Mouse (Mus musculus): ENCODE measurements at regions not wholly inside any gene's neighbourhood (a gene's known extent, or its start where the extent isn't known, plus 50 kb on each side); places are given as distances from the start of the nearest gene placed in this dataset.
A peak's percentile ranks its signal among the peaks of the same experiment; 100 is the strongest.

- no peak for DNase-seq (ENCODE audit: low read depth, low spot score)
These were observed 96.2 kb upstream of the Klf9 start for GRCm38 (mm10) chr19:23044510-23045464.

- DNase-seq (ENCODE audit: low read depth, low spot score): no peak
These were observed 89.6 kb upstream of the Klf9 start for GRCm38 (mm10) chr19:23051456-23051855.

GRCm38 (mm10) chr19:23054440-23054839 lies 86.6 kb upstream of the Klf9 start:
- DNase-seq (ENCODE audit: low read depth, low spot score): no peak

- peak; percentile 30 for DNase-seq (ENCODE audit: low read depth, low spot score)
These were observed 84.9 kb upstream of the Klf9 start for GRCm38 (mm10) chr19:23055916-23056805.

GRCm38 (mm10) chr19:23056851-23057707 lies 83.9 kb upstream of the Klf9 start:
- DNase-seq (ENCODE audit: low read depth, low spot score): peak; percentile 76

- DNase-seq (ENCODE audit: low read depth, low spot score): peak; percentile 76
These were observed 83.1 kb upstream of the Klf9 start for GRCm38 (mm10) chr19:23057739-23058501.

- DNase-seq (ENCODE audit: low read depth, low spot score): peak; percentile 64
These were observed 82.5 kb upstream of the Klf9 start for GRCm38 (mm10) chr19:23058502-23058900.

- DNase-seq (ENCODE audit: low read depth, low spot score): no peak
These were observed 79.9 kb upstream of the Klf9 start for GRCm38 (mm10) chr19:23061081-23061640.

GRCm38 (mm10) chr19:23061906-23062305 lies 79.1 kb upstream of the Klf9 start:
- DNase-seq (ENCODE audit: low read depth, low spot score): no peak

- DNase-seq (ENCODE audit: low read depth, low spot score): no peak
These were observed 78.2 kb upstream of the Klf9 start for GRCm38 (mm10) chr19:23062851-23063250.

- peak; percentile 64 for DNase-seq (ENCODE audit: low read depth, low spot score)
These were observed 75.5 kb upstream of the Klf9 start for GRCm38 (mm10) chr19:23065548-23065947.

- DNase-seq (ENCODE audit: low read depth, low spot score): no peak
These were observed 74.3 kb upstream of the Klf9 start for GRCm38 (mm10) chr19:23066726-23067125.

GRCm38 (mm10) chr19:23068600-23068999 lies 72.4 kb upstream of the Klf9 start:
- DNase-seq (ENCODE audit: low read depth, low spot score): no peak

- no peak for DNase-seq (ENCODE audit: low read depth, low spot score)
These were observed 71.4 kb upstream of the Klf9 start for GRCm38 (mm10) chr19:23069656-23070055.

- no peak for DNase-seq (ENCODE audit: low read depth, low spot score)
These were observed 70.0 kb upstream of the Klf9 start for GRCm38 (mm10) chr19:23071000-23071399.

GRCm38 (mm10) chr19:23074602-23075570 lies 66.1 kb upstream of the Klf9 start:
- DNase-seq (ENCODE audit: low read depth, low spot score): peak; percentile 92

GRCm38 (mm10) chr19:23075790-23076189 lies 65.2 kb upstream of the Klf9 start:
- peak; percentile 97 for DNase-seq (ENCODE audit: low read depth, low spot score)

- DNase-seq (ENCODE audit: low read depth, low spot score): no peak
These were observed 55.8 kb upstream of the Klf9 start for GRCm38 (mm10) chr19:23085173-23085660.

GRCm38 (mm10) chr19:23087575-23087974 lies 53.5 kb upstream of the Klf9 start:
- peak; percentile 99 for DNase-seq (ENCODE audit: low read depth, low spot score)

Measured in ES-CJ7 (cell line).